Mouse (Mus musculus) cerebellum, postnatal 4 days (tissue): ENCODE data around the gene Kcnn3.

Experiments
- DNase-seq, 2 experiments: peaks; one replicate each; pipeline ENCODE4 v3.0.0; 2022; ENCODE audit warnings: low spot score in 2 of 2, mixed read lengths in 1 of 2

Gene Kcnn3

DNA sequence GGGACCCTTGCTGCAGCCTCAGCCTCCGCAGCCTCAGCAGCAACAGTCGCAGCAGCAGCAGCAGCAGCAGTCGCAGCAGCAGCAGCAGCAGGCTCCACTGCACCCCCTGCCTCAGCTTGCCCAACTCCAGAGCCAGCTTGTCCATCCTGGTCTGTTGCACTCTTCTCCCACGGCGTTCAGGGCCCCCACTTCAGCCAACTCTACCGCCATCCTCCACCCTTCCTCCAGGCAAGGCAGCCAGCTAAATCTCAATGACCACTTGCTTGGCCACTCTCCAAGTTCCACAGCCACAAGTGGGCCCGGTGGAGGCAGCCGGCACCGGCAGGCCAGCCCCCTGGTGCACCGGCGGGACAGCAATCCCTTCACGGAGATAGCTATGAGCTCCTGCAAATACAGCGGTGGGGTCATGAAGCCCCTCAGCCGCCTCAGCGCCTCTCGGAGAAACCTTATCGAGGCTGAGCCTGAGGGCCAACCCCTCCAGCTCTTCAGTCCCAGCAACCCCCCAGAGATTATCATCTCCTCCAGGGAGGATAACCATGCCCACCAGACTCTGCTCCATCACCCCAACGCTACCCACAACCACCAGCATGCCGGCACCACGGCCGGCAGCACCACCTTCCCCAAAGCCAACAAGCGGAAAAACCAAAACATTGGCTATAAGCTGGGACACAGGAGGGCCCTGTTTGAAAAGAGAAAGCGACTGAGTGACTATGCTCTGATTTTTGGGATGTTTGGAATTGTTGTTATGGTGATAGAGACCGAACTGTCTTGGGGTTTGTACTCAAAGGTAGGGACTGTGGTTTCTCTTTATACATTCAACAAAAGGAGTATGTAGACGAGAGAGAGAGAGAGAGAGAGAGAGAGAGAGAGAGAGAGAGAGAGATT lies 896 bp downstream of the Kcnn3 start:
- peak in 1 of 2 experiments; percentile 36 for DNase-seq

GRCm38 (mm10) chr3:89521503-89521854 lies 1.5 kb downstream of the Kcnn3 start:
- DNase-seq: no peak

DNA sequence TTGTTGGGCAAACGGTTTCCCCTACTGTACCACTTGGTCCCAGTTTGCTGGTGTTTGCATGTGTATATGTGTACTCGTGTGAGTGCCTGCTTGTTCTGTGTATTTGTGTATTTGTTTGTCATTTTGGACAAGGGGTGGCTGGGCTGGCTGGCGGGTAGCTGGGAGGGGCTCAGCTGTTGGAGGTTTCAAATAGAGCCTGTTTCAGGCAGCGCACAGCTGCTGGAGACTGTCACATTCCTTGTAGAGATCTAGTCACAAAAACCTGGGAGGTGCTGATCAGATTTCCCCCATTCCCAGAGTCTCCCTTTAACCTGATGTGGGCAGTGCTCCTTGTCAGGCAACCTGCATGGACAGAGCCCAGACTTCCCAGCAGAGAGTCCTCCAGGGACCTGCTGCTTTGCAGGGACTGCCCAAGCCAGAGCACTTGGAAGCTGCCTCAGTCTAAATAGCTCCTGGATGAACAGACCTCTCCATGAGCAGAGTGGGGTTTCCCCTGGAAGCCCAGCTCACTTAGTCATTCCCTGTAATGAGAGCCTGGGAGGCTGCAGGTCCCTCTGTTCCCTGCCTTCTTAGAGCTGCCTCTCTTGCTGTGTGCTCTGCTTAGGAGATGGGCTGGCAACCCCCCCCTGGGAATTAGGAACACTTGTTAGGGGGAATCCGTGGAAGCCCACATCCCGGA lies 2.6 kb downstream of the Kcnn3 start:
- DNase-seq: no peak

- no peak for DNase-seq
Measured at GRCm38 (mm10) chr3:89526298-89527090, 6.5 kb downstream of the Kcnn3 start.

DNA sequence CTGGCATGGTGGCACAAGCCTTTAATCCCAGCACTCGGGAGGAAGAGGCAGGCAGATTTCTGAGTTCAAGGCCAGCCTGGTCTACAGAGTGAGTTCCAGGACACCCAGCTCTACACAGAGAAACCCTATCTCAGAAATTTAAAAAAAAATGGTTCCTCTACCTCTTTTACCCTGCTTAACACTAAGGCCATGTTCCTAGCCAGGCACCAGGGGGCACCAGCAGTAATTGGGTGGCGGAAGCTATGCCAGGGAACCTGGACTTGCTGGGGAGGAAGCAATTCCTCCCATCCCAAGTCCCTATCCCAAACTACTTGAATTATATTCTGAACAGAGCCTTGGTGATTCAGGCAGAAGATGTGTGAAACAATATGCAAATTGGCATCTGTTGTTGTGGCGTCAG lies 9.8 kb downstream of the Kcnn3 start:
- DNase-seq: no peak

DNA sequence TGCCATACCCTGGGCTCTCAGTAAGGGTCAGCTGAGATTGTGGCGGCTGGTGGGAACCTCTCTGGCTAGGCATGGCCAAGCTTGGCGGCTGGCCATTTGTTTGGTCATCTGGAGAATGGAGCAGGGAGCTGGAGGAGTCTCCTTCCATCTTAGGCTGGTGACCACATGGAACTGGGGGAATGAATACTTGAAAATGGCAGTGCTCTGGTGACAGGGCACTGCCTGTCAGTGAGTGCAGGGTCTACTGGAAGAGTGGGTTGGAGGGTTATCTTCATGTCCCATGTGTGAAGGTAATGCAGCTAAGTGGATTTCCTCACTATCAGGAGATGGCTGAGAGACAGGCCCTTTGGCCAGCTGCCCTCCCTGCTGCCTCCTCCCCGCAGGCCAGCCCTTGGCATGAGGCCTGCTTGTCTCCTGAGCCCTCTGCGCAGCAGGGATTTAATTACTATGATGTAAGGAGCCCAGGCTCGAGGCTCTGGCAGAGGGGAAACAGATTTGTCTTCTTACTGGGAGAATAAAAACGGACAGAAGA lies 14.7 kb downstream of the Kcnn3 start:
- DNase-seq: peak in 1 of 2 experiments; percentile 78

DNA sequence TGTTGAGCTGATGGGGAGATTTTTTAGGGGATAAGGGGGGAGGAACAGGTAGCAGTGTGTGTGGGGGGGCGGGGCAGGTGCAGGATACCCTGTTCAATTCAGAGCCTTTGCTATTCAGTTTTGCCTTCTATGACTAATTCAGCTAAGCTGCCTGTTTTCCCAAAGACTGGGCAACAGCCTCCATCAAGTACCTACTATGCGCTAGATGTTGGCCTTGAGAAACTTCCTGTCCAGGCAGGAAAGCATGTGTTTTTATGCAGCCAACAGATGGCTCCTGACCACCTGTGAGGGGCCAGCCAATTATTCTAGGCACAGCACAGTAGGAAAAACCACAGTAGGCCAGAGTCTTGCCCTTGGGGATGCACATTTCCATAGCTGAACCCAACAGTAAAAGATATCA lies 15.2 kb downstream of the Kcnn3 start:
- DNase-seq: peak in 1 of 2 experiments; percentile 17

- peak in 1 of 2 experiments; percentile 40 for DNase-seq
Measured at GRCm38 (mm10) chr3:89539036-89539739, 19.2 kb downstream of the Kcnn3 start.

- DNase-seq: peak; percentile 46 to 85
Measured at GRCm38 (mm10) chr3:89539740-89540370, 19.9 kb downstream of the Kcnn3 start.

DNA sequence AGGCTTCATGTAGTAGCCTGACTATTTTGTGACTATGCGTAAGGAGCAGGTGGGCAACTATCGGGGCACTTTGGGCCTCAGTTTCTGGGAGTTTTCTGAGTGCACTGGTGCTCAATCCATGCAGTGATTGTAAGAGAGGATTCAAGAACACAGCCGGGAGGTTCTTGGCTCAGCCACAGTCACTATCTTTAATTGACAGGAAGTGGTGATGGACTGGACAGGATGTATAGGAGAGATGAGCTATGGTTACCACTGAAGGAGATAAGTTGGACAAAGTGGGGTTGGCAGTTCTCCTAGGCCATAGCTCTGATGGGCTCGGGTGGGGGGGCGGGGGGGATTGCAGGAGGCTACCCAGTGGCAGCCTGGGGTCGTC lies 20.4 kb downstream of the Kcnn3 start:
- no peak for DNase-seq

DNA sequence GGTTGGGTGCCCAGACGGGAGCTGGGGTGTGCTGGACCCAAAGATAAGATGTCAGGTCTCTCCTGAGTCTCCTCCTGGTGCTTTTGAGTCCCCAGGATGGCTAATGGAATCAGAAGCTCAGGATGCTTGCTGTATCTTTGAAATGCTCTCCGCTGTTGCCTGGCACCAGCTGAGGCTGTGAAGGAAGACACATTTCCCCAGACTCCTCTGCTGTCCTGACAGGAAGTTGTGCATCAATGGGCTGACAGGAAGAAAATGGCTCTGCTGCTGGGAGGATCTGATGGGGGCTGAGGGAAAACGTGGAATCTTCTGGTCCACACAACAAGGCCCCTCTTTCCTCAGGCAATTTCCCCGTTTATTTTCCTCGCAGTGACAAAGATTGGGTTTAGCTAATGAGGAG lies 27.0 kb downstream of the Kcnn3 start:
- no peak for DNase-seq

- DNase-seq: no peak
Measured at GRCm38 (mm10) chr3:89548805-89549204, 28.8 kb downstream of the Kcnn3 start.

GRCm38 (mm10) chr3:89549488-89549887 lies 29.5 kb downstream of the Kcnn3 start:
- DNase-seq: no peak

- peak in 1 of 2 experiments; percentile 52 for DNase-seq
Measured at GRCm38 (mm10) chr3:89551880-89552279, 31.9 kb downstream of the Kcnn3 start.

- DNase-seq: no peak
Measured at GRCm38 (mm10) chr3:89553432-89553831, 33.5 kb downstream of the Kcnn3 start.

DNA sequence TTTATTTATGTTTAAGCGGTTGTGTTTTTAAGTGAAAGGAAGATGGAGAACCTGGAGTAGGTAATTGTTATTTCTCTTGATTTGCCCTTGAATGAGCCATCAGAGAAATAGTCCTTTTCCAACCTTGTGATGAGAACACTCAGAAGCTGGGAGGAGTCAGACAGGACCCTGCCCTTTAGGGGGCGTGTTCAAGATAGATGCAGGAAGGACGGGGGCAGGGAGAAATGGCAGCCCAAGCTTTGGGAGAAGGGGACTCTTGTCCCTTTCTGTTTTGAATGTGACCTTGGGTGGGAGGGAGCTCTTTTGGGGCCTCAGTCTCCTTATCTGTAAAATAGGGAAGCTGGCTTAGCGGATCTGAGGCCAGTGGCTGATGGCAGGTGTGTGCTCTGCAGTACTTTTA lies 34.0 kb downstream of the Kcnn3 start:
- no peak for DNase-seq

- no peak for DNase-seq
Measured at GRCm38 (mm10) chr3:89554587-89554986, 34.6 kb downstream of the Kcnn3 start.

DNA sequence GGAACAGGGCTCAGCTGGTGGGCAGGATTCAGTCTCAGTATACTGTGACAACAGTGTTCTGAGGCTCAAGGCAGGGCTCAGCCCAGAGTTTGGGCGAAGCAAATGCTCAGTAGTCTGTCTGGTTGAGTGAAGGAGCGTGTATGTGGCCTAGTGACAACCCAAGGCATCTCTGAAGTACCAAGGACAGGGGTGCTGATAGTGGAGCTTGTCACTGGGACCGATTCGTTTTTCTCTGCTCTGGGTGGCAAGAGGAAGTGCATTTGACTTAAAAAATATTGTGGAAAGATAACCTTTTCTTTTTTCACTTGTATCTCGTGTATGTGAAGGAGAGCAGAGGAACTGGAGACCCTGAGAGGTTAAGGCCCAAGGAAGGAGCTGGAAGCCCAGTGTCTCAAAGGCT lies 37.8 kb downstream of the Kcnn3 start:
- no peak for DNase-seq

GRCm38 (mm10) chr3:89558972-89559910 lies 39.3 kb downstream of the Kcnn3 start:
- no peak for DNase-seq

- DNase-seq: no peak
Measured at GRCm38 (mm10) chr3:89561386-89561785, 41.4 kb downstream of the Kcnn3 start.
